Mouse (Mus musculus): ENCODE measurements at regions not wholly inside any gene's neighbourhood (a gene's known extent, or its start where the extent isn't known, plus 50 kb on each side); places are given as distances from the start of the nearest gene placed in this dataset.

GRCm38 (mm10) chr4:89446765-89447487, 136.1 kb upstream of the Cdkn2b start:
- DNase-seq (ENCODE audit: low read depth, low spot score): no peak

GRCm38 (mm10) chr4:89446156-89446716, 135.4 kb upstream of the Cdkn2b start:
- no peak for DNase-seq (ENCODE audit: low read depth, low spot score)

GRCm38 (mm10) chr4:89445214-89446155, 134.6 kb upstream of the Cdkn2b start:
- DNase-seq (ENCODE audit: low read depth, low spot score): no peak

GRCm38 (mm10) chr4:89442526-89442925, 131.7 kb upstream of the Cdkn2b start:
- DNase-seq (ENCODE audit: low read depth, low spot score): no peak

- DNase-seq (ENCODE audit: low read depth, low spot score): no peak
These were observed 130.0 kb upstream of the Cdkn2b start for GRCm38 (mm10) chr4:89440821-89441220.

- DNase-seq (ENCODE audit: low read depth, low spot score): no peak
These were observed 129.5 kb upstream of the Cdkn2b start for GRCm38 (mm10) chr4:89440326-89440725.

- no peak for DNase-seq (ENCODE audit: low read depth, low spot score)
These were observed 127.8 kb upstream of the Cdkn2b start for GRCm38 (mm10) chr4:89438665-89439064.

GRCm38 (mm10) chr4:89436764-89437163, 125.9 kb upstream of the Cdkn2b start:
- DNase-seq (ENCODE audit: low read depth, low spot score): no peak

- DNase-seq (ENCODE audit: low read depth, low spot score): no peak
These were observed 123.3 kb upstream of the Cdkn2b start for GRCm38 (mm10) chr4:89434152-89434551.

- no peak for DNase-seq (ENCODE audit: low read depth, low spot score)
These were observed 122.7 kb upstream of the Cdkn2b start for GRCm38 (mm10) chr4:89433528-89433927.

- DNase-seq (ENCODE audit: low read depth, low spot score): no peak
These were observed 120.7 kb upstream of the Cdkn2b start for GRCm38 (mm10) chr4:89431520-89431919.

GRCm38 (mm10) chr4:89428465-89428864, 117.6 kb upstream of the Cdkn2b start:
- no peak for DNase-seq (ENCODE audit: low read depth, low spot score)

GRCm38 (mm10) chr4:89427345-89428293, 116.8 kb upstream of the Cdkn2b start:
- peak; percentile 43 for DNase-seq (ENCODE audit: low read depth, low spot score)

GRCm38 (mm10) chr4:89425916-89426315, 115.1 kb upstream of the Cdkn2b start:
- DNase-seq (ENCODE audit: low read depth, low spot score): no peak

- DNase-seq (ENCODE audit: low read depth, low spot score): no peak
These were observed 111.0 kb upstream of the Cdkn2b start for GRCm38 (mm10) chr4:89421694-89422354.

GRCm38 (mm10) chr4:89420868-89421267, 110.0 kb upstream of the Cdkn2b start:
- DNase-seq (ENCODE audit: low read depth, low spot score): no peak

GRCm38 (mm10) chr4:89419507-89419906, 108.7 kb upstream of the Cdkn2b start:
- DNase-seq (ENCODE audit: low read depth, low spot score): no peak

GRCm38 (mm10) chr4:89405624-89406167, 94.9 kb upstream of the Cdkn2b start:
- no peak for DNase-seq (ENCODE audit: low read depth, low spot score)

GRCm38 (mm10) chr4:89403151-89403550, 92.3 kb upstream of the Cdkn2b start:
- DNase-seq (ENCODE audit: low read depth, low spot score): no peak

- DNase-seq (ENCODE audit: low read depth, low spot score): no peak
These were observed 91.5 kb upstream of the Cdkn2b start for GRCm38 (mm10) chr4:89402324-89402723.

Measured in forelimb bud, embryonic 11.5 days (tissue).